In the genomic region with DNA sequence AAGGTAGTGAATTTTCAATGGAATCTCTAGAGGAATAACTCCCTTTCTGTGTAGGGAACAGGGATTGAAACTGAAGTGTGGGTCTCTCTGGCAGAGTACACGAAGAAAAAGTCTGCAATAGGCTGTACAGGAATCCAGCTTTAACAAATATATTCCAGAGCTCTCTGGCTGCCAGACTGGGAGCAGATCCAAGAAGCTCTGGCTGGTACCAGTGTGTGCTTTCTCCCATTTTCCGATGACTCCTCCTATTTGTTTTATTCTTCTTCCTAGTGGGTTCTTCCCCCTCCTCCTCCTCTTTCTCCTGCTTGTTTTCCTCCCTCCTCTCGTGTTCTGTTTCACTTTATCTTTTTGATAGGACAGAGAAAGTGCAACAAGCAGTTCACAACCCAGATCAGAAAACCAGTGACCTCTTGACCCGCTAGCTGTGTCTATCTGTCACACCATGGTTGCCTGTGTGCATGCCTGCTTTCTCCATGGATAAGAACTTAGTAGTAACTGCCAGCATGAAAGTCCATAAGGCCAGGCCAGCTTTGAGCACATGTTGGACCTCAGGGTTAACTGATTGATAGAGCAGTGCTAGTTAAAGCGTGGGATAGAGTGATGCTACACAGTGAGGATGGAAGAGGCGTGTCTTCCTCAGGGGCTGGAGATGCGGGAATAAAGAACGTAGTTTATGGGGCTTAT, we compare ENCODE assay signal across 8 mouse cellular contexts. TPM values are rescaled to one million over a fixed set of nuclear protein-coding genes. Genes with fewer than 3 reads are reported as not detected.
DNase-seq lines count a peak whose midpoint lies in the region; ATAC-seq and TF ChIP-seq lines count a peak whose summit lies in the region.

No protein-coding gene starts in this region.

- no peak for ATAC-seq in kidney, embryonic 15.5 days (replicated peaks; ENCODE audit: low FRiP score)
- ATAC-seq in frontal cortex, adult (ENCODE audit: low TSS enrichment), result peak; percentile 92
- ATAC-seq in heart, embryonic 16.5 days (replicated peaks; ENCODE audit: extremely low read depth, insufficient read depth, low FRiP score), result peak; percentile 76
- ATAC-seq in stomach, embryonic 15.5 days (ENCODE audit: insufficient read depth, low FRiP score, low read depth), result peak; percentile 60; the same call in 1 of the 2 replicates
- no peak for ATAC-seq in megakaryocyte progenitor cell, adult 5-6 weeks (replicated peaks; ENCODE audit: poor library complexity)

- H3K4me1 ChIP-seq in kidney, adult 2 months (ENCODE audit: control insufficient read depth, insufficient read depth, low read length), result no peaks in the 10 kb centered on the region
- H3K4me1 ChIP-seq in kidney, embryonic 15.5 days, result no peaks in the 10 kb centered on the region
- H3K4me1 ChIP-seq in heart, embryonic 16.5 days (ENCODE audit: control insufficient read depth, insufficient read depth, low read length), result peaks cover 13% of the 10 kb centered on the region
- no peaks in the 10 kb centered on the region for H3K4me1 ChIP-seq in stomach, embryonic 15.5 days

- H3K4me3 ChIP-seq in kidney, adult 2 months (ENCODE audit: insufficient read depth, low read depth, low read length), result no peak overlapping the region
- no peak overlapping the region for H3K4me3 ChIP-seq in kidney, embryonic 15.5 days (replicated peaks)
- H3K4me3 ChIP-seq in heart, embryonic 16.5 days (ENCODE audit: low read length), result no peak overlapping the region
- H3K4me3 ChIP-seq in stomach, embryonic 15.5 days (replicated peaks), result no peak overlapping the region

- no peak overlapping the region for H3K9ac ChIP-seq in kidney, embryonic 15.5 days
- H3K9ac ChIP-seq in heart, embryonic 16.5 days (ENCODE audit: low read length), result no peak overlapping the region
- H3K9ac ChIP-seq in stomach, embryonic 15.5 days, result no peak overlapping the region

- no peak overlapping the region for H3K27ac ChIP-seq in kidney, adult 2 months (ENCODE audit: insufficient read depth, low read depth, low read length)
- H3K27ac ChIP-seq in kidney, embryonic 15.5 days, result no peak overlapping the region
- peak overlapping the region; percentile 69 for H3K27ac ChIP-seq in heart, embryonic 16.5 days (ENCODE audit: low read length)
- H3K27ac ChIP-seq in stomach, embryonic 15.5 days, result peak overlapping the region; percentile 62

- intact Hi-C loops in left cerebral cortex, postnatal 36 days (cut with DNase I), result no loop called here

- no peak overlapping the region for H3K4me2 ChIP-seq in kidney, embryonic 15.5 days
- H3K4me2 ChIP-seq in heart, embryonic 16.5 days (ENCODE audit: low read depth, low read length), result peak overlapping the region; percentile 17; the same call in 1 of the 2 replicates
- H3K4me2 ChIP-seq in stomach, embryonic 15.5 days, result no peak overlapping the region

- no peaks in the 10 kb centered on the region for H3K27me3 ChIP-seq in kidney, adult 2 months (replicated peaks; ENCODE audit: control insufficient read depth, insufficient read depth, low read length)
- no peaks in the 10 kb centered on the region for H3K27me3 ChIP-seq in kidney, embryonic 15.5 days
- no peaks in the 10 kb centered on the region for H3K27me3 ChIP-seq in heart, embryonic 16.5 days (ENCODE audit: control insufficient read depth, insufficient read depth, low read length)
- no peaks in the 10 kb centered on the region for H3K27me3 ChIP-seq in stomach, embryonic 15.5 days (replicated peaks)

- no peak for TF ChIP-seq POLR2A in kidney, adult 2 months (IDR thresholded peaks at IDR 0.05; ENCODE audit: low read depth, low read length)

- DNase-seq in kidney, adult 2 months, result peak; percentile 28
- DNase-seq in left cerebral cortex, postnatal 36 days (ENCODE audit: low spot score in 2 of 2), result peak; percentile 56 to 62
- no peak for DNase-seq in kidney, adult 11 months

- H3K36me3 ChIP-seq in kidney, adult 2 months (ENCODE audit: control insufficient read depth, insufficient read depth, low read length), result no peaks in the 10 kb centered on the region
- H3K36me3 ChIP-seq in kidney, embryonic 15.5 days, result peaks cover 19% of the 10 kb centered on the region
- H3K36me3 ChIP-seq in heart, embryonic 16.5 days (ENCODE audit: control insufficient read depth, insufficient read depth), result peaks cover 13% of the 10 kb centered on the region
- no peaks in the 10 kb centered on the region for H3K36me3 ChIP-seq in stomach, embryonic 15.5 days

- no peaks in the 10 kb centered on the region for H3K9me3 ChIP-seq in kidney, embryonic 15.5 days (replicated peaks)
- no peaks in the 10 kb centered on the region for H3K9me3 ChIP-seq in heart, embryonic 16.5 days (replicated peaks; ENCODE audit: control insufficient read depth, low read length)
- no peaks in the 10 kb centered on the region for H3K9me3 ChIP-seq in stomach, embryonic 15.5 days

- no peak for TF ChIP-seq CTCF in kidney, adult 2 months (conservative IDR thresholded peaks at IDR 0.05; ENCODE audit: insufficient read depth, insufficient read length, low read depth, low read length)

- 73% methylated on average over 8 of the region's 8 CpGs for WGBS in kidney, adult 2 months
- WGBS in kidney, embryonic 15.5 days, result 78% methylated on average over 8 of the region's 8 CpGs
- WGBS in heart, embryonic 16.5 days, result 52% methylated on average over 8 of the region's 8 CpGs
- 66% methylated on average over 8 of the region's 8 CpGs for WGBS in stomach, embryonic 15.5 days

RNA-seq across cellular contexts. Expression of a gene that starts 55.3 kb away (rescaled TPM):
- 12.0 and 12.9 TPM in 2 replicates for polyA plus RNA-seq in kidney, adult 2 months (2012; rRNA removed)
- 13.0 and 13.2 TPM in 2 replicates for polyA plus RNA-seq in kidney, embryonic 15.5 days (2015; fragmentation: Nextera tagmentation; extraction: Ambion mirVana)
- 14.9 and 15.5 TPM in 2 replicates for polyA plus RNA-seq in heart, embryonic 16.5 days (2015; fragmentation: Nextera tagmentation; extraction: Ambion mirVana)
- total RNA-seq in left cerebral cortex, postnatal 36 days (2021), result 10 to 100 TPM; 39.5 to 49.1 TPM
- 12.4 and 13.0 TPM in 2 replicates for polyA plus RNA-seq in stomach, embryonic 15.5 days (2015; fragmentation: Nextera tagmentation; extraction: Ambion mirVana)
- total RNA-seq in megakaryocyte progenitor cell, adult 5-6 weeks (2015), result 19.3 and 20.8 TPM in 2 replicates
- total RNA-seq in megakaryocyte progenitor cell, adult 5-6 weeks (2017), result 17.0 and 20.1 TPM in 2 replicates

RNA-seq across cellular contexts. Expression of a gene that starts 55.4 kb away (rescaled TPM):
- polyA plus RNA-seq in kidney, adult 2 months (2012; rRNA removed), result 43.1 and 48.4 TPM in 2 replicates
- polyA plus RNA-seq in kidney, embryonic 15.5 days (2015; fragmentation: Nextera tagmentation; extraction: Ambion mirVana), result 116 and 117 TPM in 2 replicates
- polyA plus RNA-seq in heart, embryonic 16.5 days (2015; fragmentation: Nextera tagmentation; extraction: Ambion mirVana), result 56.3 and 65.6 TPM in 2 replicates
- 10 to 100 TPM; 49.1 to 49.2 TPM for total RNA-seq in left cerebral cortex, postnatal 36 days (2021)
- polyA plus RNA-seq in stomach, embryonic 15.5 days (2015; fragmentation: Nextera tagmentation; extraction: Ambion mirVana), result 128 and 132 TPM in 2 replicates
- total RNA-seq in megakaryocyte progenitor cell, adult 5-6 weeks (2015), result 77.1 and 80.2 TPM in 2 replicates
- total RNA-seq in megakaryocyte progenitor cell, adult 5-6 weeks (2017), result 76.9 and 93.4 TPM in 2 replicates

Comparison
In these comparisons a context has a peak if more than half of its experiments do, and no peak if none do; other contexts are left out.
1. H3K27ac ChIP-seq: peak in heart, embryonic 16.5 days (single experiment) and stomach, embryonic 15.5 days (single experiment); none in kidney, adult 2 months (single experiment) and kidney, embryonic 15.5 days (single experiment).
2. ATAC-seq: peak in frontal cortex, adult (single experiment), heart, embryonic 16.5 days (single experiment) and stomach, embryonic 15.5 days (single experiment); none in kidney, embryonic 15.5 days (single experiment) and megakaryocyte progenitor cell, adult 5-6 weeks (single experiment).